Mouse (Mus musculus): ENCODE measurements around the gene Nsmce4a.

GRCm38 (mm10) chr7:130527306-130527705, 45.6 kb downstream of the Nsmce4a start:
- TF ChIP-seq POLR2A (IDR thresholded peaks at IDR 0.05; ENCODE audit: low read depth, low read length): no peak
- TF ChIP-seq E2F4 (IDR thresholded peaks at IDR 0.05; ENCODE audit: insufficient replicate concordance, low read depth, low read length): no peak
- no peak for TF ChIP-seq RAD21 (IDR thresholded peaks at IDR 0.05; ENCODE audit: low read depth, low read length)
